In genomic region chr3:83275703-83276102, GRCm38 (mm10) we compare ENCODE assay signal across 15 mouse cellular contexts.
"Had no signal": no experiment of that assay in that cellular context is flagged by ENCODE, and none has a peak within 500 bp of the region (broad histone marks: within the 10 kb centered on the region; RNA-seq: fewer than 3 reads in every experiment).

No protein-coding gene starts in this region.

- DNase-seq: retina, postnatal 1 day; right cerebral cortex, adult 18-20 months; right cerebral cortex, postnatal 14 days; right cerebral cortex, postnatal 25 days; right cerebral cortex, postnatal 4 days; spleen, adult 18-20 months; thymus, adult 18-20 months; thymus, adult 2 months; thymus, postnatal 14 days; thymus, postnatal 25 days; thymus, postnatal 36 days; thymus, postnatal 4 days had no signal

- H3K4me2 ChIP-seq: neural tube, embryonic 15.5 days; stomach, embryonic 15.5 days had no signal

- H3K4me3 ChIP-seq: neural tube, embryonic 15.5 days; stomach, embryonic 15.5 days had no signal

- H3K27ac ChIP-seq: neural tube, embryonic 15.5 days; stomach, embryonic 15.5 days; stomach, postnatal 0 days had no signal

- H3K4me1 ChIP-seq: stomach, embryonic 15.5 days had no signal

- H3K36me3 ChIP-seq: neural tube, embryonic 15.5 days; stomach, embryonic 15.5 days had no signal

- H3K9ac ChIP-seq: neural tube, embryonic 15.5 days; stomach, embryonic 15.5 days had no signal

- H3K27me3 ChIP-seq: neural tube, embryonic 15.5 days; stomach, embryonic 15.5 days had no signal

- H3K9me3 ChIP-seq: neural tube, embryonic 15.5 days; stomach, embryonic 15.5 days had no signal
